Mouse (Mus musculus): ENCODE results near the gene Lcorl. TPM values are rescaled to one million over a fixed set of nuclear protein-coding genes. Genes with fewer than 3 reads are reported as not detected.

The Lcorl gene
- polyA plus RNA-seq (2017; shearing (Covaris generic)): 22.3 TPM

DNA sequence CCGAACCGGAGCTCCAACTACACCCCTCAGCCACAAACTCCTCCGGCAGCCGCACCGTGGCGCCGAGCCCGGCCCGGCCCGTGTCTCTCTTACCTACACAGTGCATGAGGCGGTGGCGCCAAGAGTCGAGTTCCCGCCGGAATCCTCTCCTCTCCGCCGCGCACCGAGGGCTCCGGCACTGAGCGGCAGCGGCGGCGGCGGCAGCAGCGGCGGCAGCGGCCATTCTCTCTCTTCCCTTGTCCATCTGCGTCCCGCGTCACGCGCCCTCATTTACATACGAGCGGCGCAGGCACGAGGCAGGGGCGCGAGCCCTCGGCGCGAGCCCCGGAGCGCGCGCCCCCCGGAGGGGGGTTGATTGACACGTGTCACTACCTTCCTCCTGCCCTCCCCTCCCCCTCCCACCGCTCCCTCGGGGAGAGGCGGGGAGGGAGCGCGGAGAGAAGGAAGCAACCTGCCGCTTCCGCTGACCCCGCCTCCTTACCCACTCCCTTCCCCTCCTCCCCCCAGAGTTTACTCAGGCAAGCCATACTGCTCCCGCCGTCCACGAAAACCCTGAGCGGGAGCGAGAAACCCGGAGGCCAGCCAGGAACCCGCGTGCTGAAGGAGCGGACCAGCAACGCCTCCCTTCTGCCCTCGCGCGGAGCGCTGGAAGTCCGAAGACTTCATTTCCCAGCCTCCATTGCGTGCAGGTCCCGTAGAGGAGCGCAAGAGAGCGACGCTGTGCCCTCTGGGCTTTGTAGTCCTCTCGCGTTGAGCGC is at the start of gene Lcorl:
TSS of gene Lcorl (minus strand) at position 362 of the 758 bp plus-strand sequence.

DNA sequence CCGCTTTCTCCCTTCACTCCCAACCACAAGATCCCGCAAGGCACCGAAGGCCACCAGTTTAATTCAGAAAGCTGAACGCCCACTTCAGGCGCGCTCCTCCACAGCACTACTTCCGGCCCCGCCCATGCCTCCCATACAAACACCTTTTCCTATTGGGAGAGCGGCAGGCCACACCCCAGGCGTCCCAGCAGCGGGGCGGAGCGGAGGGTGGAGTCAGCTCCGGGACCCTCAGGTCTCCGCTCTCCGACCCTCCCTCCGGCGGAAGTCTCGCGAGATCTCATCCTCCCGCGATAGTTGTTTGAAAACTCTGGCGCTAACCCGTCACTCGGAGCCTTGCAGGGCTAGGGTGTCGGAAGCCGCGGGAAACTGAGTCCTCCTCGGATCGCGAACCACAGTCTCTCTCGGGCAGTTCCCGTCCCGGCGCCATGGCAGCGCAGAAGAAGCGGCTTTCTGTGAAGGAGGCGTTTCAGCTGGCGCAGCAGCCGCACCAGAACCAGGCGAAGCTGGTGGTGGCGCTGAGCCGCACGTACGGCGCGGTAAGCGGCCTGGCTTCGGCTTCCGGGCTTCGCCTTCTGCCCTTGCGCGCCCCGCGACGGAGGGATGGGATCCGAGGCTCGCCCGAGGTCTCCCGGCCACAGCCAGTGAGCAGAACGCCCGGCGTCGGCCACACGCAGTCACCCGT is 187.7 kb downstream of the Lcorl start, which contains the start of gene Ncapg:
TSS of gene Ncapg (plus strand) at position 322 of the 682 bp plus-strand sequence.

Other genes with a start within 250 kb of the Lcorl start
- gene Fam184b, start 218.0 kb downstream of the Lcorl start, polyA plus RNA-seq (2017; shearing (Covaris generic)): not detected
- 0.24 TPM for gene Ncapg, start 187.7 kb downstream of the Lcorl start, polyA plus RNA-seq (2017; shearing (Covaris generic))

Data from naive thymus-derived CD4-positive, alpha-beta T cell, adult 5 months (primary cell).